Mouse (Mus musculus) midbrain, embryonic 11.5 days (tissue): Measurements from ENCODE around the gene Zfp800. TPM values are rescaled to one million over a fixed set of nuclear protein-coding genes. Genes with fewer than 3 reads are reported as not detected.

Source experiments
- ATAC-seq: fragments of 200-750 bp; cut with Nextera tagmentation; 2 replicates; pipeline ENCODE4 v1.8.0; 2017; ENCODE audit warnings: moderate TSS enrichment, moderate library complexity; ENCODE audit not compliant: low FRiP score
- DNase-seq: peaks from one replicate; pipeline ENCODE4 v3.0.0; 2015; ENCODE audit warnings: low spot score; ENCODE audit errors: missing footprints
- H3K27ac ChIP-seq: fragments of 300-500 bp; sonication (generic); 2 replicates; pipeline ENCODE4 v1.5.1; 2014; ENCODE audit warnings: low read depth, low read length
- H3K27me3 ChIP-seq: fragments of 300-500 bp; sonication (generic); 2 replicates; pipeline ENCODE4 v1.6.1; 2014; ENCODE audit warnings: mild to moderate bottlenecking, low read length, moderate library complexity, mixed read lengths; ENCODE audit not compliant: control insufficient read depth, insufficient read depth
- H3K36me3 ChIP-seq: fragments of 300-500 bp; sonication (generic); 2 replicates; pipeline ENCODE4 v1.6.1; 2014; ENCODE audit warnings: mild to moderate bottlenecking, low read length, moderate library complexity, mixed read lengths; ENCODE audit not compliant: control insufficient read depth, insufficient read depth
- H3K4me1 ChIP-seq: fragments of 300-500 bp; sonication (generic); 2 replicates; pipeline ENCODE4 v1.6.1; 2014; ENCODE audit warnings: low read length; ENCODE audit not compliant: control insufficient read depth, insufficient read depth
- H3K4me2 ChIP-seq: fragments of 300-500 bp; sonication (generic); 2 replicates; pipeline ENCODE4 v1.6.1; 2014; ENCODE audit warnings: mild to moderate bottlenecking, moderate library complexity
- H3K4me3 ChIP-seq: fragments of 300-500 bp; sonication (generic); 2 replicates; pipeline ENCODE4 v1.5.1; 2014; ENCODE audit warnings: low read depth, low read length
- H3K9ac ChIP-seq: fragments of 300-500 bp; sonication (generic); 2 replicates; pipeline ENCODE4 v1.6.1; 2014; ENCODE audit warnings: low read length
- H3K9me3 ChIP-seq: fragments of 300-500 bp; sonication (generic); 2 replicates; pipeline ENCODE4 v1.6.1; 2016; ENCODE audit warnings: low read length; ENCODE audit not compliant: control insufficient read depth
- WGBS: fragments of 180-500 bp; shearing (Covaris S2); extraction: QIAGEN DNeasy Blood & Tissue Kit; methylation state at CpG from one replicate; pipeline ENCODE4 v1.1.7; 2014; 5-methylcytosine and 5-hydroxymethylcytosine counted together
- polyA plus RNA-seq: library from polyadenylated mRNA; unstranded; fragments of >200 nt; fragmentation: Nextera tagmentation; extraction: Ambion mirVana; gene quantifications from 2 replicates; pipeline ENCODE4 v1.2.1, GENCODE M21; 2014

Zfp800 gene
- polyA plus RNA-seq, 1 experiment from 2014 or later, result 33.0 TPM

DNA sequence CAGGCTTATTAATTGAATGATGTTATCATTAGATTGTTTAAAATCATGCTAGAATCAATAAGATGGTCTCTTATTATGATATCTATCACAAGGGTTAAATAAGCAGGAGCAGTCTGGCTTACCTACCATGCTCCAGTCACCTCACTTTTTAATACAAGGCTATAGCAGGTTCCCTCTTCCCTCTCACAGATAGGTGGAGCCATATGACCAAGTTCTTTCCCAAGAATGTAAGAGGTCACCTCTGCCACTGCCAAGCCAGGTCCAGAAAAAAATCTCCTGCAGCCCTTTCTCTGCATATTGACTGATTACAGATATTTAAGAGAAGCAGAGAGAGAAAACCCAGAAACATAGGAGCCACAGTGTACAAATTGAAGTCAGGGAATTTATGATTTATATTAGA lies 88.1 kb downstream of the Zfp800 start:
- no peak overlapping the region for H3K4me3 ChIP-seq
- no peaks in the 10 kb centered on the region for H3K9me3 ChIP-seq
- no peak overlapping the region for H3K9ac ChIP-seq
- no peak overlapping the region for H3K4me2 ChIP-seq
- no peak overlapping the region for H3K27ac ChIP-seq
- no peak for ATAC-seq
- DNase-seq, result no peak
- H3K4me1 ChIP-seq, result no peaks in the 10 kb centered on the region
- no peaks in the 10 kb centered on the region for H3K27me3 ChIP-seq
- no peaks in the 10 kb centered on the region for H3K36me3 ChIP-seq

DNA sequence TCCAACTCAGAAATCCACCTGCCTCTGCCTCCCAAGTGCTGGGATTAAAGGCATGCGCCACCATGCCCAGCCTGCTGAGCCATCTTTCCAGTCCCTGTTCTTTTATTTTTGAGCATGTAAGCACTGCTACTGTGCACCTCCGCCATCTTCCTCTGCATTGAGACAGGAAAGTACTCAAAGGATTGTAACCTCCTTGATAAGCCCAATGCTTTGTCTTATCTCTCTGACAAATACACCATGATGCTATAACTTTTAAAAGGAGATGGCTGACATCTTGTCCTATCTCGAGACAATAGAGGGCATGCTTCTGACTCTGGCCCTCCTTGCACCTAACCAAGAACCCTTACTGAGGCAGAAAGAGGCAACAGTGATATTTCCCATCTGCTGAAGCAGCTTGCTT lies 88.9 kb downstream of the Zfp800 start:
- Histone ChIP-seq H3K27ac (no peak overlapping the region), H3K9ac (no peak overlapping the region), H3K4me2 (no peak overlapping the region), H3K9me3 (no peaks in the 10 kb centered on the region), H3K36me3 (no peaks in the 10 kb centered on the region), H3K4me3 (no peak overlapping the region), H3K4me1 (no peaks in the 10 kb centered on the region), H3K27me3 (no peaks in the 10 kb centered on the region)
- WGBS, result 85% methylated on average over 3 of the region's 3 CpGs
- DNase-seq (no peak), ATAC-seq (no peak)

DNA sequence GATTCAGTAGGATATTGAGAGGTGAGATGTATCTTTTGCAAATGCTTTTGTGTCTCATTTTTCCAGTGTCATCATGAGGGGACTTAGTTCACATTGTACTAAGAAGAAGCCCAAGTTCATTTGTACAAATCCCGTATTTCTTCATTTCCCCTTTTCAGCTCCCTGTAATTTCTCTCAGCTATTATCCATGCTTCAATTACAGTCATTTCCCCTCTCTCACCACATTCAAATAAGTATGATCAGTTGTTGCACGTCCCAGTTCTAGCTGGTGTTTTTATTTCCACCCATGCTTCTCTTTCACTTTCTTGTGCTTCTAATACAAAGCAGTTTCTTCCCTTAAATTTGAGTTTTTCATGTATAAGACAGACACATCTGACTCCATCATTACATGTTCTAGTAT lies 91.1 kb downstream of the Zfp800 start:
- Histone ChIP-seq H3K4me1 (no peaks in the 10 kb centered on the region), H3K27ac (no peak overlapping the region), H3K9me3 (no peaks in the 10 kb centered on the region), H3K4me2 (no peak overlapping the region), H3K36me3 (no peaks in the 10 kb centered on the region), H3K27me3 (no peaks in the 10 kb centered on the region), H3K4me3 (no peak overlapping the region), H3K9ac (no peak overlapping the region)
- DNase-seq (no peak), ATAC-seq (no peak)
- WGBS, result 81% methylated on average over 2 of the region's 2 CpGs

DNA sequence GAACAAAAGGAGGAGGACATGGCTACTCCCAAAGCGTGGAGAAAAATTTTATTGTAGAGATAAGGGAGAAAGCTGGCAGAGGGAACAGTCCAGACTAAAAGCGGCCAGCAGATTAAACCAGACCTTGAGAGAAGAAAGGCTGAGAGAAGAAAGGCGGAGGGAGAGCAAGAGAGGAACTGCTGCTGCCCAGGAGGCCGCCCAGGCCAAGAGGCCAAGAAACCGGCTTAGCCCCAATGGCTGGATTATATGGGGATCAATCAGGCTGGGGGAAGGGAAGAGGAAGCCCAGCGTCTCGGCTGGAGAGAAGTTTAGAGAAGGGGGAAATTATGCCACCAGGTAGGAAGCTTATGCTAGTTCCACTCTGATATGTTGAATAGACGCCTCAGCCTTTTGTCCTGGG lies 101.5 kb downstream of the Zfp800 start:
- H3K27me3 ChIP-seq, result no peaks in the 10 kb centered on the region
- H3K4me3 ChIP-seq, result no peak overlapping the region
- DNase-seq (peak; percentile 90), ATAC-seq (peak; percentile 66)
- peaks cover 7% of the 10 kb centered on the region for H3K4me1 ChIP-seq
- 9% methylated on average over 8 of the region's 8 CpGs for WGBS
- no peak overlapping the region for H3K9ac ChIP-seq
- H3K27ac ChIP-seq, result no peak overlapping the region
- H3K4me2 ChIP-seq, result peak overlapping the region; percentile 2; the same call in 1 of the 2 replicates
- H3K9me3 ChIP-seq, result no peaks in the 10 kb centered on the region
- no peaks in the 10 kb centered on the region for H3K36me3 ChIP-seq

DNA sequence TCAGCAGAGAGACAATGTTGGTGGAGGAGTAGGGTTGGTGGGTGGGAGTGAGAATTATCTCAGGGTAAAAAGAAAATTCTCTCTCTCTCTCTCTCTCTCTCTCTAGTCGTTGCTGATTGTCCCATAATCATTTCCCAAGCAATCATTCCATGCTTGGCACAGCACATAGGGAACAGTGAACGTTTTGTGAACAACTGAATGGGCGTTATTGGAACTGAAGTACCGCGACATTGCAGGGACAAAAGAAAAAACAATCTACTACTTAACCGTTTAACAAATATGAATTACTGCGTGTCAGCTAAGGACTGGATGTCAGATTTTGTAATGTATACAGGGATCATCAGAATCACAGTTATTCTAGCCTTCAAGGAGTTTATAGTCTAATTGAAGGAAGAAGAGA lies 102.2 kb downstream of the Zfp800 start:
- peaks cover 7% of the 10 kb centered on the region for H3K4me1 ChIP-seq
- H3K9me3 ChIP-seq, result no peaks in the 10 kb centered on the region
- H3K4me3 ChIP-seq, result no peak overlapping the region
- ATAC-seq, result no peak
- H3K36me3 ChIP-seq, result no peaks in the 10 kb centered on the region
- no peak overlapping the region for H3K9ac ChIP-seq
- no peaks in the 10 kb centered on the region for H3K27me3 ChIP-seq
- H3K4me2 ChIP-seq, result no peak overlapping the region
- peak; percentile 91 for DNase-seq
- 51% methylated on average over 7 of the region's 7 CpGs for WGBS
- no peak overlapping the region for H3K27ac ChIP-seq

DNA sequence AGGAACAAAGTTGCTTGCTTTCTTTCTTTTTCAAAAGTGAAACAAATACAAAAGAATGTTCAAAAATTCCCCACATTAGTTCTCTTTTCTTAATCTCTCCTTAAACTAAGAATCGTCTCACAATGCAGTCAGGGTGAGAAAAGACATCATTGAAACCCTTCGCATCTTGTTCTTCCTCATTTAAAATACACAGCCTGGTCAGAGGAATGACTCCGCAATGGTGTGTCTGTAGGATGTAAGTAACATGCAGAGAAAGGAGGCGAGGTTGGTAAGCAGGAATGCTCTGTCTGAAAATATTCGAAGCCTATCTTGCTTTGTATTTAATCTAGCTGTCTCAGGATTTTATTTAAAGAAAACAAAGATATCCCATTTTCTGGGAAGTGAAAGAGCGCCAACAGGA lies 105.0 kb downstream of the Zfp800 start:
- ATAC-seq (no peak), DNase-seq (no peak)
- Histone ChIP-seq H3K4me3 (no peak overlapping the region), H3K36me3 (no peaks in the 10 kb centered on the region), H3K27me3 (no peaks in the 10 kb centered on the region), H3K9me3 (no peaks in the 10 kb centered on the region), H3K27ac (no peak overlapping the region), H3K9ac (no peak overlapping the region), H3K4me1 (peaks cover 7% of the 10 kb centered on the region), H3K4me2 (no peak overlapping the region)
- 87% methylated on average over 6 of the region's 6 CpGs for WGBS

DNA sequence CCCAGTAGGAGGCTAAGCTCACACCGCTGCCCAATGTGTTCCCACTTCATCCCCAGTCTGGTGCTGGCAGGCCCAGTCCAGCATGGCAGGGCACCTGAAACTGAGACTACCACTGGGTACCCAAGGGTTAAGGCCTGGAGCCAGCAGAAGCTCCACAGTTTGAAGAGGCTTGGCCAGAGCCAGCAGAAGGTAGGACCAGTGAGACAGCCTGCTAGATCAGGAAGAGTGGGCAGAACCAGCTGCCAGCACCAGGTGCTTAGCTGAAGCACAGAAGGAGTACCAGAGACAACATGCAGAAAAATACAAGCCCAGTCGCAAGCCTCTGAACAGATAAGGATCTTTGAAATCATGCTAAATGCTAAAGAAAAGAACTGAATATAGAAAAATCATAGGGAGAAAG lies 117.9 kb downstream of the Zfp800 start:
- Histone ChIP-seq H3K27ac (no peak overlapping the region), H3K4me1 (no peaks in the 10 kb centered on the region), H3K36me3 (no peaks in the 10 kb centered on the region), H3K27me3 (no peaks in the 10 kb centered on the region), H3K4me2 (no peak overlapping the region), H3K4me3 (no peak overlapping the region), H3K9ac (no peak overlapping the region), H3K9me3 (peaks cover 3% of the 10 kb centered on the region; the same call in 1 of the 2 replicates)
- DNase-seq, result no peak
- ATAC-seq, result no peak
- 69% methylated on average over 2 of the region's 2 CpGs for WGBS

DNA sequence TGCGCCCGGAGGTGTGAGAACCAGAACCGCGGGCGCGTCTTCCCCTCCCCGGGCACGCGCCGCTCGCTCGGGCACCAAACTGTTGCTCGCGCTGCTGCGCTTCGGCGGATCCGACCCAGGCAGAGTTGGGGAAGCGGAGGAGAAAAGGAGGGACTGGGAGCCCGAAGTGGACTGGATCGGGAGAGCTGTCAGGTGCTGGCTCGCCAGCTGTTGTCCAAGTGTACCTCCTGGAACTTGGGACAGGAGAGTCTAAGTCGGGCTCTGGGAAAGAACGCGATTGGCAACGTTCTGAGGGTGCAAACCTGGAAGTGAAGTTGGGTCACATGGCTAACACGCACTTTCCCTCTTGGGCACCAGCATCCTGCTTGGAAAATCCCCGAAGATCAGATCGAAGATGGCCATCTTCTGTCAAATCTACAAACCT lies 135.6 kb downstream of the Zfp800 start:
- H3K4me3 ChIP-seq, result peak overlapping the region; percentile 91
- ATAC-seq (peak; percentile 77; the same call in 1 of the 2 replicates), DNase-seq (peak; percentile 95)
- H3K36me3 ChIP-seq, result no peaks in the 10 kb centered on the region
- WGBS, result under 1% methylated on average over 22 of the region's 29 CpGs
- H3K27ac ChIP-seq, result peak overlapping the region; percentile 75; the same call in 1 of the 2 replicates
- no peaks in the 10 kb centered on the region for H3K9me3 ChIP-seq
- no peaks in the 10 kb centered on the region; the same call in 1 of the 2 replicates for H3K27me3 ChIP-seq
- peak overlapping the region; percentile 79 for H3K9ac ChIP-seq
- peaks cover 5% of the 10 kb centered on the region for H3K4me1 ChIP-seq
- peak overlapping the region; percentile 92 for H3K4me2 ChIP-seq

DNA sequence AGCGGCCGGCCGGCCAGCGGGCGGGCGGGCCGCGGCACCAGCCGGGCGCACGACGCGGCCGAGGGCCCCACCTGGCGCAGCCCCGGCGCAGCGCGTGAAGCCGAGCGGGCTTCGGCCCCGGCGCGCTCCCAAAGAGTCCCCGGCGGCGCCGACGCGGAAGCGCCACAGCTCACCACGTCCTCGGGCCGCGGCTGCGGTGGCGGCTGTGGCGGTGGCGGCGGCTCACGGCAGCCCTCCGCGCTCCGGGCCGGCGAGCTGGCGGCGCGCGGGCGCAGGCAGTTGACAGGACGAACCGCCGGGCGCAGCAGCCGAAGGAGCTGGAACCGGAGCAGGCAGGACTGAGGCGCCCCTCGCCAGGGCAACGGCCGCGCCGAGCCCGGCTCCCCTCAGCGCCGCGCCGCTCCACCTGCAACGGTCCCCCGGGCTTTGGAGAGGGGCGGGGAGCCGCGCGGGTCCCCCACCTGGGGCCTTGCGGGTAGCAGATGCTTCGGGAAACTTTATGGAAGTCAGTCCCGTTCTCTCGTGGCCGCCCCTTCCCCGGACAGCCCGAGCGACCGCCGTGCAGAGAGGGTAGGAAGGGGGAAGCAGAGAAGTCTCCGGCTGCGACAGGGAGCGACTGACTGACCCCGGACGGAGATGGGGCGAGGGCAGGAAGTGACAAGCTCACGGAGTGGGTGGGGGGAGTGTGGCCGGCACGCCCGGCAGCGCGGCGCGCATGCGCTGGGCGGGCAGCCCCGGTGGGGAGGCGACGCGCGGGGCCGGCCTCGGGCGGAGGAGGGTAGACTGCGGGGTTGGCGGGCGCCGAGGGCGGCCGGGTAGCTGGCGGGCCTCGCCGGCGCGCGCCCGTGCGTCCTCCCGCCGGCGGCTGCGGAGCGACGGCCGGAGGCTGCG lies 136.3 kb downstream of the Zfp800 start:
- no peaks in the 10 kb centered on the region; the same call in 1 of the 2 replicates for H3K27me3 ChIP-seq
- no peaks in the 10 kb centered on the region for H3K9me3 ChIP-seq
- peak overlapping the region; percentile 79 for H3K9ac ChIP-seq
- WGBS, result under 1% methylated on average over 104 of the region's 131 CpGs
- no peaks in the 10 kb centered on the region for H3K36me3 ChIP-seq
- ATAC-seq (peak; percentile 96), DNase-seq (peak; percentile 98)
- H3K27ac ChIP-seq, result peak overlapping the region; percentile 75
- peaks cover 5% of the 10 kb centered on the region for H3K4me1 ChIP-seq
- H3K4me3 ChIP-seq, result peak overlapping the region; percentile 91
- H3K4me2 ChIP-seq, result peak overlapping the region; percentile 92
